Mouse (Mus musculus): ENCODE results near the gene Olfr401. TPM values are rescaled to one million over a fixed set of nuclear protein-coding genes. Genes with fewer than 3 reads are reported as not detected.
"Not testable (repeated sequence)": the region's sequence is repeated elsewhere in the genome, so short reads cannot be mapped to it uniquely, and the experiment has no call there.

Olfr401 gene
- polyA plus RNA-seq (2015; fragmentation: Nextera tagmentation; extraction: Ambion mirVana) = not detected in 2 replicates

DNA sequence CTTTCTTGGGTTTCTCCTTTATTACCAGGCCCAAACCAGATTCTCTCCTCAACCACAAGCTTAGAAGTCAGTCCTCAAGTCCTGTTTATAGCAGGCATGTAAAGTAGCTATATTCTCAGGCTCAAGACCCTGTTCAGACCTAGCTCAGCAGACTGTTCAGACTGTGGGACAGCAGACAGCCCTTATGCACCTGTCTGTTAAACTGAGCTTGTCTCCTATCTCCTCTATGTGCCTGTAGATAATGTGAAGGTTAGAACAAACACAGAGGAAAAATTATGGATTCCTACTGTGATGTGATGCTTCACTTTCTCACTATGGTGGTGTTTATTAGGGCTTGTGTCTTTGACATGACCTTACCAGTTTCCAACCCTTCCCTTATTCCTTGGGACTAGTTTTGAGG lies at the start of gene Olfr401:
Gene Olfr401 (plus strand): TSS at position 301 of the 400 bp plus-strand sequence.
- no peak within 1 kb of the TSS for H3K27ac ChIP-seq
- no peak within 1 kb of the TSS for H3K9ac ChIP-seq
- ATAC-seq (ENCODE audit: insufficient number of reproducible peaks, insufficient read depth, low FRiP score, low TSS enrichment, low read depth) = no peak
- H3K4me3 ChIP-seq = no peak within 1 kb of the TSS
- no peak within 1 kb of the TSS for H3K4me2 ChIP-seq
- H3K9me3 ChIP-seq = peaks cover 13% of the 10 kb centered on the region
- no peaks in the 10 kb centered on the region for H3K4me1 ChIP-seq
- H3K27me3 ChIP-seq = no peaks in the 10 kb centered on the region
- H3K36me3 ChIP-seq = no peaks in the 10 kb centered on the region

GRCm38 (mm10) chr11:74069655-74070054 lies 43.9 kb upstream of the Olfr401 start, which contains the start of gene Zfp616:
Zfp616 (plus strand) TSS chr11:74069955.
- no peaks in the 10 kb centered on the region for H3K9me3 ChIP-seq
- H3K27ac ChIP-seq = no peak within 1 kb of the TSS
- no peaks in the 10 kb centered on the region for H3K27me3 ChIP-seq
- WGBS = 82% methylated on average over 1 of the region's 1 CpGs
- H3K4me1 ChIP-seq = no peaks in the 10 kb centered on the region
- no peak within 1 kb of the TSS for H3K9ac ChIP-seq
- no peaks in the 10 kb centered on the region for H3K36me3 ChIP-seq
- no peak within 1 kb of the TSS for H3K4me2 ChIP-seq
- no peak for ATAC-seq (ENCODE audit: insufficient number of reproducible peaks, insufficient read depth, low FRiP score, low TSS enrichment, low read depth)
- no peak within 1 kb of the TSS for H3K4me3 ChIP-seq

- no peak overlapping the region for H3K9ac ChIP-seq
- ATAC-seq (ENCODE audit: insufficient number of reproducible peaks, insufficient read depth, low FRiP score, low TSS enrichment, low read depth) = no peak
- H3K27ac ChIP-seq = no peak overlapping the region
- 76% methylated on average over 2 of the region's 2 CpGs for WGBS
- peaks cover 8% of the 10 kb centered on the region; the same call in 1 of the 2 replicates for H3K9me3 ChIP-seq
- no peak overlapping the region for H3K4me2 ChIP-seq
- H3K4me3 ChIP-seq = no peak overlapping the region
- H3K27me3 ChIP-seq = no peaks in the 10 kb centered on the region
- no peaks in the 10 kb centered on the region for H3K4me1 ChIP-seq
- no peaks in the 10 kb centered on the region for H3K36me3 ChIP-seq
These were observed 12.8 kb upstream of the Olfr401 start for GRCm38 (mm10) chr11:74100724-74101123.

DNA sequence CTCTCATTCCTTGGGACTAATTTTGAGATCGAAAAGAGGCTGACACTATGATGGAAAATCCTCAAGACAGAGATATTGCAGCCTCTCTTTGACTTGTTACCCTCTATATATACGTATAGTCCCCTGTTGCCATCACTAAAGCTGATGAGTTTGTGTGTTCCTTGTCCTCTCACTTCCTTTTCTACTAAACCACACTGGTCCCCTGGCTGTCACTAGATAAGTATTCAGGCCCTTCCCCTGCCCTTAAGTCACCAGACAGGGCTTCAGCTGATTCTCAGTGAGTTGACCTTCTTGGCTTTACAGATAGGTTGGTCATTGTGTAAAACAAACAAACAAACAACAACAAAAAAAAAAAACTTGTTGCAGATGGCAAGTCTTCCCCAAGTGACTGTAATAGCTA lies 12.0 kb upstream of the Olfr401 start:
- Histone ChIP-seq H3K36me3 (no peaks in the 10 kb centered on the region), H3K27ac (no peak overlapping the region), H3K4me3 (no peak overlapping the region), H3K4me1 (no peaks in the 10 kb centered on the region), H3K4me2 (no peak overlapping the region), H3K27me3 (no peaks in the 10 kb centered on the region), H3K9me3 (peaks cover 5% of the 10 kb centered on the region; the same call in 1 of the 2 replicates), H3K9ac (no peak overlapping the region)
- WGBS = 44% methylated on average over 2 of the region's 2 CpGs
- ATAC-seq (ENCODE audit: insufficient number of reproducible peaks, insufficient read depth, low FRiP score, low TSS enrichment, low read depth) = no peak

DNA sequence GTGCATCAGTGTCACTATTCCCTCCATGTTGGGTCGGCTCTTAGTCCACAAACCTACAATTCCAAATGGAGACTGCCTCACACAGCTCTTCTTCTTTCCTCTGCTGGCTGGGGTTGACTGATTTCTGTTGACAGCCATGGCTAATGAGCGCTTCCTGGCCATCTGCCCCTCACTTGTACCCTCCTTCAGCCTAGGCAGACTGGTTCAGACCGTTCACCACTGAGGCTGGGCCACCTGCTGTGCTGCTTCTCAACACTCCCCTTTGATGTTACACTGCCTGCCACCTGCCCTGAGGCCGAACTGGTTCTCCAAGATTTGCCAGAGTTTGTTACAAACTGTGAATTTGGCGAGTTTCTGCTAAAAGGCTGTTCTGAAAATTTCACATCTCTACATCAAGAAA lies 8.4 kb upstream of the Olfr401 start:
- H3K9me3 ChIP-seq = peaks cover 5% of the 10 kb centered on the region; the same call in 1 of the 2 replicates
- H3K4me1 ChIP-seq = no peaks in the 10 kb centered on the region
- no peak overlapping the region for H3K9ac ChIP-seq
- WGBS = 35% methylated on average over 5 of the region's 5 CpGs
- no peaks in the 10 kb centered on the region for H3K27me3 ChIP-seq
- H3K4me2 ChIP-seq = no peak overlapping the region
- H3K27ac ChIP-seq = no peak overlapping the region
- no peak for ATAC-seq (ENCODE audit: insufficient number of reproducible peaks, insufficient read depth, low FRiP score, low TSS enrichment, low read depth)
- no peaks in the 10 kb centered on the region for H3K36me3 ChIP-seq
- H3K4me3 ChIP-seq = no peak overlapping the region

DNA sequence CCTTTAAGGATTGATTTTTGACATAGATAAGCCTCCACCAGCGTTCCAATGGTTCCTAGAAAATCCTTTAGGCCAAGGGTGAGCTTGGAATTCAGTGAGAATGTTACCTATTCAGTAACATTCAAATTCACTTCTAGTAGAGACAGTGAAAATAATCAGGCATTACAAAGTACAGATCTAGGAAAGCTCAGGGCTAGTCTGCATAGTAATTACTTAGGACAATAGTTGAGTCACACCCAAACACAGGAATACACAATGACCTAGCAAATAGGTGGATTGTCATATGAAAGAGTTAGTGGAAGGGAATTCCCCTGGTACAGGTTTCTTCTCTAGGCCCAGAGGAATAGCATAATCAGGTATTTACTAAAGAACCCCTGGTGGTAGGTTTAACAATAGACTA lies 26.5 kb downstream of the Olfr401 start:
- not testable (repeated sequence) for H3K4me3 ChIP-seq; H3K36me3 ChIP-seq; H3K27me3 ChIP-seq; ATAC-seq (ENCODE audit: insufficient number of reproducible peaks, insufficient read depth, low FRiP score, low TSS enrichment, low read depth); H3K27ac ChIP-seq; H3K4me2 ChIP-seq; H3K4me1 ChIP-seq; H3K9ac ChIP-seq
- peaks cover 34% of the 10 kb centered on the region for H3K9me3 ChIP-seq
- 24% methylated on average over 1 of the region's 1 CpGs for WGBS

DNA sequence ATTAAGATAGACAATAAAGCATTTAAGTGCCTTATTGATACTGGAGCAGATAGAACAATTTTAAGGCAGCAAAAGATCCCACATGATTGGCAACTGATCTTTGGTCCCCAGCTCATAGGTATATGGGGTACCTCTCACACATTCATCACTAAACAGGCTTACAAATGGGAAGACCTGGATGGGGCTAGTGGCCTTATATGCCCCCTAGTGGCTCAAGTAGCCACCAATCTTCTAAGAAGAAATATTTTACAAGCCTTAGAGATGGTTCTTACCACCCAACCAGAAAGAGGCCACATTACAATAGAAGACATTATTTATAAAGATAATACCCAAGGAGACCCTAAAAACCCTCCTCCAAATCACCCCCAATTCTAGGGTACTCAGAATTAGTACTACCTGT lies 32.4 kb downstream of the Olfr401 start:
- Histone ChIP-seq H3K4me2 (no peak overlapping the region), H3K4me1 (no peaks in the 10 kb centered on the region), H3K27ac (no peak overlapping the region), H3K27me3 (no peaks in the 10 kb centered on the region), H3K4me3 (no peak overlapping the region), H3K9me3 (peaks cover 39% of the 10 kb centered on the region), H3K9ac (no peak overlapping the region), H3K36me3 (no peaks in the 10 kb centered on the region)
- no peak for ATAC-seq (ENCODE audit: insufficient number of reproducible peaks, insufficient read depth, low FRiP score, low TSS enrichment, low read depth)

GRCm38 (mm10) chr11:74153229-74153628 lies 39.7 kb downstream of the Olfr401 start, which contains the start of gene Olfr402:
Olfr402 (plus strand) TSS chr11:74153529.
- Histone ChIP-seq H3K9me3 (peaks cover 22% of the 10 kb centered on the region), H3K4me3 (no peak within 1 kb of the TSS), H3K4me1 (no peaks in the 10 kb centered on the region), H3K9ac (no peak within 1 kb of the TSS), H3K36me3 (no peaks in the 10 kb centered on the region), H3K27ac (no peak within 1 kb of the TSS), H3K4me2 (no peak within 1 kb of the TSS), H3K27me3 (no peaks in the 10 kb centered on the region)
- WGBS = 59% methylated on average over 3 of the region's 3 CpGs
- ATAC-seq (ENCODE audit: insufficient number of reproducible peaks, insufficient read depth, low FRiP score, low TSS enrichment, low read depth) = no peak

DNA sequence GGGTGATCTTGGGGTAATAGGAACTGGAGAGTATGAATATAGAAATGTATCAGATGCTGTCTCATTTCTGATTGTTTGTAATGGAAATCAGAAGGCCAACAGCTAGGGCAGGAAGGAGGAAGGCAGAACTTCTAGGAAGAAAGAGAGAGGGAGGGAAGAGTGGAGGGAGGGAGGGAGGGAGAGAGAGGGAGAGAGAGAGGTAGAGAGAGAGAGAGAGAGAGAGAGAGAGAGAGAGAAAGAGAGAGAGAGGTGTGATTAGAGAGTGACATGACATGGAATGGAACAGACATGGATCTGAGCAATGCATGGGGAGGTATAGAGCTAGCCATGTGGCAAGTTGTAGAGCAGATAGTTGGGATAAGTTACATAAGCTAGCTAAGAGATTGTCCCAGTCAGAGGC lies 55.3 kb downstream of the Olfr401 start:
- Histone ChIP-seq H3K4me2 (no peak overlapping the region), H3K9me3 (peaks cover 6% of the 10 kb centered on the region; the same call in 1 of the 2 replicates), H3K4me3 (no peak overlapping the region), H3K27me3 (no peaks in the 10 kb centered on the region), H3K36me3 (no peaks in the 10 kb centered on the region), H3K9ac (no peak overlapping the region), H3K27ac (no peak overlapping the region), H3K4me1 (no peaks in the 10 kb centered on the region)
- ATAC-seq (ENCODE audit: insufficient number of reproducible peaks, insufficient read depth, low FRiP score, low TSS enrichment, low read depth) = no peak

Other genes with a start within 250 kb of the Olfr401 start
- not detected in 2 replicates for gene Olfr394, start 222.9 kb upstream of the Olfr401 start, polyA plus RNA-seq (2015; fragmentation: Nextera tagmentation; extraction: Ambion mirVana)
- gene Olfr395, start 204.4 kb upstream of the Olfr401 start, polyA plus RNA-seq (2015; fragmentation: Nextera tagmentation; extraction: Ambion mirVana) = not detected in 2 replicates
- gene Olfr23, start 177.0 kb upstream of the Olfr401 start, polyA plus RNA-seq (2015; fragmentation: Nextera tagmentation; extraction: Ambion mirVana) = 0.14 TPM in 1 of 2 replicates, not detected in the other
- gene Olfr397, start 152.9 kb upstream of the Olfr401 start, polyA plus RNA-seq (2015; fragmentation: Nextera tagmentation; extraction: Ambion mirVana) = not detected in 2 replicates
- gene Olfr398, start 123.3 kb upstream of the Olfr401 start, polyA plus RNA-seq (2015; fragmentation: Nextera tagmentation; extraction: Ambion mirVana) = not detected in 2 replicates
- gene Olfr139, start 57.2 kb upstream of the Olfr401 start, polyA plus RNA-seq (2015; fragmentation: Nextera tagmentation; extraction: Ambion mirVana) = not detected in 2 replicates
- 0.15 TPM in 1 of 2 replicates, not detected in the other for gene Olfr399, start 57.1 kb upstream of the Olfr401 start, polyA plus RNA-seq (2015; fragmentation: Nextera tagmentation; extraction: Ambion mirVana)
- gene Zfp616, start 43.8 kb upstream of the Olfr401 start, polyA plus RNA-seq (2015; fragmentation: Nextera tagmentation; extraction: Ambion mirVana) = not detected in 2 replicates
- not detected in 2 replicates for gene Olfr402, start 39.8 kb downstream of the Olfr401 start, polyA plus RNA-seq (2015; fragmentation: Nextera tagmentation; extraction: Ambion mirVana)
- gene Olfr403, start 72.5 kb downstream of the Olfr401 start, polyA plus RNA-seq (2015; fragmentation: Nextera tagmentation; extraction: Ambion mirVana) = not detected in 2 replicates
- not detected in 2 replicates for gene Olfr43, start 97.7 kb downstream of the Olfr401 start, polyA plus RNA-seq (2015; fragmentation: Nextera tagmentation; extraction: Ambion mirVana)
- gene Olfr406, start 146.1 kb downstream of the Olfr401 start, polyA plus RNA-seq (2015; fragmentation: Nextera tagmentation; extraction: Ambion mirVana) = not detected in 2 replicates
- not detected in 2 replicates for gene Olfr59, start 170.0 kb downstream of the Olfr401 start, polyA plus RNA-seq (2015; fragmentation: Nextera tagmentation; extraction: Ambion mirVana)
- not detected in 2 replicates for gene Olfr410, start 224.3 kb downstream of the Olfr401 start, polyA plus RNA-seq (2015; fragmentation: Nextera tagmentation; extraction: Ambion mirVana)
- not detected in 2 replicates for gene Olfr411, start 238.9 kb downstream of the Olfr401 start, polyA plus RNA-seq (2015; fragmentation: Nextera tagmentation; extraction: Ambion mirVana)
- not detected in 2 replicates for gene Olfr412, start 248.4 kb downstream of the Olfr401 start, polyA plus RNA-seq (2015; fragmentation: Nextera tagmentation; extraction: Ambion mirVana)

Data from embryonic facial prominence, embryonic 13.5 days (tissue).